Mouse (Mus musculus) left cerebral cortex, postnatal 4 days (tissue): ENCODE data around the gene Chrnb1. TPM values are rescaled to one million over a fixed set of nuclear protein-coding genes. Genes with fewer than 3 reads are reported as not detected.

Source experiments
- DNase-seq: peaks from one replicate; pipeline ENCODE4 v3.0.0-alpha.2; 2022
- intact Hi-C: fragments of 180-260 bp; cut with DNase I; formaldehyde crosslinking; loops from one replicate; pipeline ENCODE4 v1.15.1; 2025
- total RNA-seq, 2 experiments: library from RNA; stranded (reverse); gene quantifications; 2 replicates each; pipeline ENCODE4 v1.2.3; 2021

Gene Chrnb1
- total RNA-seq, 2 experiments from 2014 or later: 0.48 to 1.5 TPM

DNA sequence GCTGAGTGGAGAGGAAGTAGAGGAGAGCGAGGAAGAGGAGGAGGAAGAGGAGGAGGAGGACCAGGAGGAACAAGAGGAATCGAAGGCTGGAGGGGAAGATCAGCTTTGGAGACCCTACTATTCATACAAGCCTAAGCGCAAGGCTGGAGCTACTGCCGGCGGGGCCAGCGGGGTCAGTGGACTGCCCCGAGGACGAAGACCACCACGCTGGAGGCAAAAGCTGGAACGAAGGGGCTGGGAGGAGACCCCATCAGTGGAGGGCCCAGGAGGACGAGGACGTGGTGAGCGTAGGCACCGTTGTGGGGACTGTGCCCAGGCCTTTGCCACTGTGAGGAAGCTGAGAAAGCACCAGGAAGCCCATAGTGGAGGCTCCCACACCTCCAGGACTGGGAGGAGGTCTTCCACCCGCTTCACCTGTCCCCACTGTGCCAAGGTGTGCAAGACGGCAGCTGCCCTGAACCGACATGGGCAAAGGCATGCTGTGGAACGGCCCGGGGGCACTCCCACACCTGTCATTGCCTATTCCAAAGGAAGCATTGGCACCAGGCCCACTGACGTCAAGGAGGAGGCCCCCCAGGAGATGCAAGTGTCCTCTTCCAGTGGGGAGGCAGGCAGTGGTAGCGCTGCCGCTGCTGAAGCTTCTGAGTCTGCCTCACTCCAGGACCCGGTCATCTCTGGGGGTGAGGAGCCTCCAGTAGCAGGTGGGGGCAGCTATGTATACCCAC is 17.3 kb downstream of the Chrnb1 start:
- DNase-seq: no peak
- intact Hi-C loops: no loop called here

DNA sequence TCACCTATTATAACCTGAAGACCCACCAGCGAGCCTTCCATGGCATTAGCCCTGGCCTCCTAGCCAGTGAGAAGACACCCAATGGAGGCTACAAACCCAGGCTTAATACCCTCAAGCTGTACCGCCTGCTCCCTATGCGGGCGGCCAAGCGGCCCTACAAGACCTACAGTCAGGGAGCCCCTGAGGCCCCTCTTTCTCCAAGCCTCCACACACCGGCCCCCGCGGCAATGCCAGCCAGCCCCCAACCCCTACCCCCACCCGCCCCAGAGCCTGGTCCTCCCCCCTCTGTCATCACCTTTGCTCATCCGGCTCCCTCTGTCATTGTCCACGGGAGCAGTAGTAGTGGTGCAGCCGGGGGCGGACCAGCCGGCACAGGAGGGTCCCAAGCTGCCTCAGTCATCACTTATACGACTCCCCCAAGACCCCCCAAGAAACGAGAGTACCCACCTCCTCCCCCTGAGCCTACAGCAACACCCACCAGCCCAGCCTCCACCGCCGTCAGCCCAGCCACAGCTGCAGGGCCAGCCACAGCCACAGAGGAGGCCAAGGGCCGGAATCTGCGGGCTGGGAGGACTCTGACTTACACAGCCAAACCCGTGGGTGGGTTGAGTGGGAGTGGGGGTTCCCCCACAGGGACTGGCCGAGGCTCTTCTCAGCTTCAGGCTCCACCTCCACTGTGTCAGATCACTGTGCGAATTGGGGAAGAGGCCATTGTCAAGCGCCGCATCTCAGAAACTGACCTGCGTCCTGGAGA is 18.1 kb downstream of the Chrnb1 start:
- intact Hi-C loops: no loop called here
- DNase-seq: no peak

DNA sequence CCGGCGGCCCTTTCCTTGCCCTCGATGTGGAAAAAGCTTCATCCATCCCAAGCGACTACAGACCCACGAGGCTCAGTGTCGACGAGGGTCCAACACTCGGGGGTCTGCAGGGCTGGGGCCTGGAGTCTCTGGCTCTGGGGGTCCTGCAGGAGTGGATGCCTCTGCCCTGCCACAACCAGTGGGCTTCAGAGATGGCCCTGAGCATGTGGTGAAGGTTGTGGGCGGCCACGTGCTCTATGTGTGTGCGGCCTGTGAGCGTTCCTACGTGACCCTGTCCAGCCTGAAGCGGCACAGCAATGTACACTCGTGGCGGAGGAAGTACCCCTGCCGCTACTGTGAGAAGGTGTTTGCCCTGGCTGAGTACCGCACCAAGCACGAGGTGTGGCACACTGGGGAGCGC is 19.3 kb downstream of the Chrnb1 start:
- no peak for DNase-seq
- intact Hi-C loops: no loop called here

DNA sequence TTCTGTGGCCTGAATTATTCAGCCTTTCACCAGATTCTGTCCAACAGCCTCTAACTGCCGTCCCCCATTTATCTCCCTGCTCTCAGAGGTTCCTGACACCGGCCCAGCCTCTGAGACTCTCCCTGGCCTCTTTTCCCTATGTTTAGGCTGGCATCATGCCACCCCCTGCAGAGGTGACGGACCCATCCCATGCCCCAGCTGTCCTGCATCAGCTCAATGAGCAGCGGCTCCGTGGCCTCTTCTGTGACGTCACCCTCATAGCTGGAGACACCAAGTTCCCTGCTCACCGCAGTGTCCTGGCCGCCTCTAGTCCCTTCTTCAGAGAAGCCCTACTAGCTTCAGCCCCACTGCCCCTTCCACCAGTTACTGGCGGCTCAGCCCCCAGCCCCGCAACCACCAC is 20.0 kb downstream of the Chrnb1 start:
- intact Hi-C loops: no loop called here
- DNase-seq: peak; percentile 69

DNA sequence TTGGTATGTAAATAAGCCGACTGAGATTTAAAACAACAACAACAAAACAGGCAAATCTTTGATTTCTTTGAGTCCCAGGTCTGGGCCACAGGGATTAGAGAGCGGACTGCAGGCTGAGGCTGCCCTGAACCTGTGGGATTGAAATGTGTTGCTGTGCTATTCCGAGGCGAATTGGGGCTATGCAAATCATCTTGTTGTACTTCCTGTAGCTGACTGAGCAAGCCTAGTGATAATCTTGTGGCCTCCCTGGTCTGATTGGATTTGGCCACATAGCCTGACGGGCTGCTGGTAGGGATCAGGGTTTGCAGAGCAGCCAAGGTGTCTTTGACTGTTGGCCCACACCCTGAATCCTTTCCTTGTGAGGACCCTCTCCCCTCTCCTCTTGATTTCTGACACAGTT is 20.8 kb downstream of the Chrnb1 start:
- DNase-seq: no peak
- intact Hi-C loops: no loop called here

DNA sequence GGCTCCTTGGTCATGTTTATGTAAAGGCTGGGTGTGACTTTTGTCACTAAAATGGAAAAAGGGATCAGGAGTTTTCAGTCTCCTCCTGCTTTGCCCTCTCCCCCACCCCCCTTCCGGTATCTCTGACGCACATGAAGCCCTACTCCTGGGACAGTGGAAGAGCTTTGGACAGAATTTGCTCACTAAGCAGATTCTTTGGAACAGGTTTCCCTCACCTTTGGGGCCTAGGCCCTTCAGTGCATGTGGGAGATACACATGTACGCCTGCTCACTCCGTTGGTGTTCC is 28.2 kb downstream of the Chrnb1 start:
- DNase-seq: no peak
- intact Hi-C loops: no loop called here

DNA sequence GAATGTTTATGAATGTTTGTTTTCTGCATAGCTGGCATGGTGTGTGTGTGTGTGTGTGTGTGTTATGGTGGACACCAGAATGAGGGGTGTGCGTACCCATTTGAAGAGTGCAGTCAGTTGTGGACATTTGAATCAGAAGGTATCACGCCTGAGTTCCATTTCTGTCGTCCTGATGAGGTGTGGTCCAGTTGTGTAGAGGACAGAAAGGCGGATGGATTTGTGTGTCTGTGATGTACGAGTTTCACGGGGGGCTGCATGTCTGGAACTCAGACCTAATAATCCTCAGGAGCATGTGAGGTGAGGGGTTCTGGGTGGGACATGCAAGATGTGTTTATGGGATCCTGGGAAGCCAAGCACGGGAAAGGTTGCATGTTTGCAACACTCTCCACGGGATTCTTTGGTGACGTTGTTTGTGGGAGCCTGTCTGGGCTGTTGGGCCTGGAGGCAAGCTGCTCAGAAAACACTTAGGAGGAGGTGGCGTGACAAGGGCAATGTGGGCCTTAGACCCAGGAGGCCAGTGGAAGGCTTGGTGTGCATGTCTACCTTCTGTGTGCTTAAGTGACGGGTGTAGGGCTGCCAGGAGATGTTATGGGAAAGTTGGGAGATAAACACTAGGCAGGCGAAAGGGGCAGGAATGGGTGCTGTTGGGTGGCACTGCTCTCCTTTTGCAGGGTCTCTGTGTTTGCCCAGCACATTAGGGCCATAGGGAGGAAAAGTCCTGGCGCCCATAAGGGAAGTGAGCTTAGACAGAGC is 28.7 kb downstream of the Chrnb1 start:
- intact Hi-C loops: no loop called here

DNA sequence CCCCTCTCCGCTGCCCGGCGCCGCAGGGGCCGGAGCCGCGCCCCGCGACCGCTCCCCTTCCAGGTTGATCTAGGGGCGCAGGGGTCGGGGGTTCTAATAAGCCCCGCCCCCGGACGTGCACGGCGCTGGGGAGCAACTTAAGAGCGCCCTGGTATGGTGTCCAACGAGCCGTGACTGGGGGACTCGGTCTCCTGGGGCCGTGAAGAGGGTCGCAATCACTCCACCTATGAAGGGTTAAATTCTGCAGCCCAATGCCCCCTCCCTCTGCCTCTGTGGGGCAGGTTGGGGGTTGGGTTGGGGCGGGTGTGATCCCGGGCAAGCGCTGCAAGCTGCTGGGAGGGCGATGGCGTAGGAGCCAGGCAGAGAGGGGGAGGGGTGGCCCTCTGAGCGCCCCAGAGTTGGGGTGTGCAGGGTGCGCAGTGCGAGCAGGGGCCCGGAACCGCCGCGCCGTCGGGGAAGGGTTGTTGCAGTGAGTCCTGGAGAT is 29.6 kb downstream of the Chrnb1 start:
- intact Hi-C loops: no loop called here
- DNase-seq: peak; percentile 73

More for the DNA sequence above, 28.7 kb downstream of the Chrnb1 start:
- no peak for DNase-seq

DNA sequence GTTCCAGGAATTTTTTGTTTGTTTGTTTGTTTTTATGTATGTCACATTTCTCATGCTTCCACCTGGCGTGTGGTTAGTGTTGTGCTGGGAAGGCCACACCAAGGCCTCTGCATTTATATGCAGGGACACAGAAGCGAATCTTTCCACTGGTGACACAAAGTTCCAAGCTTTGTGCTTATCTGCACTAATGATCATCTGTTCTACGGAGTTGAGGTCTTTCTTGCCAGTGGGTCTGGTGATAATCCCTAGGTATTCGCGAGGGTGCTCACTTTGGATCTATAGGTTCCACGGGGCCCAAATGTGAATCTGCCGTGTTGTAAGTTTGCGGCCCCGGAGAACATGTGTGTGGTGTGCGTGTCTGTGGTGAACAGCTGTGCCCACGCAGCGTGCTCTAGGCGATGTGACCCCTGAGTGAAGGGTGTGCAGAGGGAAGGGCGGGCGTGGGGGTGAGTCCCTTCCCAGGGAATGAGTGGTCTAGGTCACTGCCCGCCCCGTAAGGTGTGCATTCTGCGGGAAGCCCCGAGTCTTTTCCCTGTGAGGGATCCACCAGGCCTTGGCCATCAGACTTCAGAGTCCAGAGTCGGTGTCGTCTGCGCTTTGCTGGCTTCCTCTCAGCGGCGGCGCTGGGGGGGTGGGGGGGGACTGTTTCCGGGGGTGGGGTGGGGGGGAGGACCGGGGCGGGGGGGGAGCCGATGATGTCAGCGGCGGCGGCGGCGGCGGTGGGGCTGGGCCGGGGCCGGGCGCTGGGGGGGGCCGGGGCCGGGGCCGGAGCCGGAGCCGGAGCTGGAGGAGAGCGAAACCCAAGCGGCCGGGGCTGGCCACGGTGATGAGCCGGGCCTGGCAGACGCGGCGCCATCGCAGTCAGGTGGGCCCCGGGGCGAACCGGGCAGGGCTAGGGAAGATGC is 30.3 kb downstream of the Chrnb1 start, which contains the start of gene Zbtb4:
TSS of gene Zbtb4 (plus strand) at position 692 of the 905 bp plus-strand sequence.
- intact Hi-C loops: no loop called here
- DNase-seq: peak; percentile 49

DNA sequence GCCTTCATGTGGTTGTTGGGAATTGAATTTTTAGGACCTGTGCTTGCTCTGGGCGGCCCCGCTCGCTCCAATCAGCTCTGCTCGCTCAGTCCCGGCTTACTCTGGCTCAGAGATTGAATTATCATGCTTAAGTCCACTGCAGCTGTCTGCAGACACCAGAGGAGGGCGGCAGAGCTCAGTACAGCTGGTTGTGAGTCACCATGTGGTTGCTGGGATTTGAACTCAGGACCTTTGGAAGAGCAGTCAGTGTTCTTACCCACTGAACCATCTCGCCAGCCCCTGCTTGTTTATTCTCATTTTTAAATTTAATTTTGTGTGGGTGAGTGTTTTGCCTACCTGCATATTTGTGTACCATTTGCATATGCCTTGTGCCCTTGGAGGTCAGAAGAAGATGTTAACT is 32.2 kb downstream of the Chrnb1 start:
- intact Hi-C loops: loop anchor here (5.0 kb wide), 1 partner anchor 39 kb away; the partner anchor contains the start of gene Fgf11
- DNase-seq: no peak

DNA sequence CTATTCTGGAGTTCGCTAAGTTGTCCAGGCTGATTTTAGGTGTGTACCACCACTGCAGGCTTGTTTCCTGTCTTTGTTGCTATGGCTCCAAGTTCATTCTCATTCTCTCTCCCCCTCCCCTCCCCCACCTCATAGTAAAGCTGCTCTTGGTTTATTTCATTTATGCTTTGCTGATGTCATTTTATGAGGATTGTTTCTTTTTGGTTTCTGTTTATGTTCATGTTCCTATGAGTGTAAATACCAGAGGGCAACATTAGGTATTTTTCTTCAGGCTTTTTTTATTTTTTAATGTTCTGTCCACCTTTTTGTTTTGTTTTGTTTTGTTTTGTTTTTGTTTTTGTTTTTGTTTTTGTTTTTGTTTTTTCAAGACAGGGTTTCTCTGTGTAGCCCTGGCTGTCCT is 33.9 kb downstream of the Chrnb1 start, which contains the start of gene Slc35g3:
TSS of gene Slc35g3 (minus strand) at position 101 of the 400 bp plus-strand sequence.
- DNase-seq: no peak
- intact Hi-C loops: loop anchor here (5.0 kb wide), 1 partner anchor 40 kb away; the partner anchor contains the start of gene Fgf11

DNA sequence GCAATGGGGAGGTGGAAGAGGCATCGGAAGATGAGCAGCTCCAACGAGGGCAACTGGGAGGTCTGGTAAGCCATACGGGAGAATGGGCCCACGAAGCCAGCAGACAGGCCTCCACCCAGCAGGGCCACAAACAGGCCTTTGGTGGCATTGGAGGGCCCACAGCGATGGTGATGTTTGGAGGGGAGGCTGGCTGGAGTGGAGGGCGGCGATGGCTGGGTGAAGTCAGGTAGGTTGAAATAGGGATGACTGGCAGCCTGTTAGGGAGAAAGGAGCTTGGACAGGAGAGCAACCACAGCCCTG is 34.9 kb downstream of the Chrnb1 start:
- no peak for DNase-seq
- intact Hi-C loops: loop anchor here (5.0 kb wide), 1 partner anchor 41 kb away; the partner anchor contains the start of gene Fgf11

DNA sequence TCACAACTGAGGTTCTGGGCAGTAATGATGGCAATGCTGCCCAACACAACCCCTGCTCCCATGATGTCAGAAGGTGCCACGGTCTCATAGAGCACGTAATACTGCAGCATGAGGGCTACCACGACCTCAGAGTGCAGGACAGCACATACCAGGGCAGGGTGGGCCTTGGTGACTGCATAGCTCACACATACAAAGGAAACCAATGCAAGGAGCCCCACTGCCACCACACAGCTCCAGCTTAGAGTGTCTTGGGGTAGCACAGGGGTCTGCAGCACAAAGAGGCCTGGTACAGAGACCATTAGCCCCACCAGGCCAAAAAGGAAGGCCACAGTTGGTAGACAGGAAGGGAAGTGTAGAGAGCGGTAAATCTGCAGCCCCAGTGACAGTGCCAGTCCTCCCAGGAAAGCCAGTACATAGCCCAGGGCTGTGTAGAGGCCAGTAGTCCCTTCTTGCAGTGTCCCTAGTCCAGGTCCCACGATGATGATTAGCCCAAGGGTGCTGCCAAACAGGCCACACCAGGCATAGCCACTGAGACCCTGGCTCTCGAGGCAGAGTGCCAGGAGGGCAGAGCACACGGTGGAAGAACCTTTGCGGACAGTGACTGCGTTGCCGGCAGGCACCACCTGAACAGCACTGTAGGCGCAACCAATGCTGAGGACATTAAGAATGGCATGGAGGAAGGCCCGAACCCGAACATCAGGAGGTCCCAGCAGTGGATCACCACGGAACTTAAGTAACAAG is 35.4 kb downstream of the Chrnb1 start:
- DNase-seq: no peak
- intact Hi-C loops: loop anchor here (5.0 kb wide), 1 partner anchor 42 kb away; the partner anchor contains the start of gene Fgf11

DNA sequence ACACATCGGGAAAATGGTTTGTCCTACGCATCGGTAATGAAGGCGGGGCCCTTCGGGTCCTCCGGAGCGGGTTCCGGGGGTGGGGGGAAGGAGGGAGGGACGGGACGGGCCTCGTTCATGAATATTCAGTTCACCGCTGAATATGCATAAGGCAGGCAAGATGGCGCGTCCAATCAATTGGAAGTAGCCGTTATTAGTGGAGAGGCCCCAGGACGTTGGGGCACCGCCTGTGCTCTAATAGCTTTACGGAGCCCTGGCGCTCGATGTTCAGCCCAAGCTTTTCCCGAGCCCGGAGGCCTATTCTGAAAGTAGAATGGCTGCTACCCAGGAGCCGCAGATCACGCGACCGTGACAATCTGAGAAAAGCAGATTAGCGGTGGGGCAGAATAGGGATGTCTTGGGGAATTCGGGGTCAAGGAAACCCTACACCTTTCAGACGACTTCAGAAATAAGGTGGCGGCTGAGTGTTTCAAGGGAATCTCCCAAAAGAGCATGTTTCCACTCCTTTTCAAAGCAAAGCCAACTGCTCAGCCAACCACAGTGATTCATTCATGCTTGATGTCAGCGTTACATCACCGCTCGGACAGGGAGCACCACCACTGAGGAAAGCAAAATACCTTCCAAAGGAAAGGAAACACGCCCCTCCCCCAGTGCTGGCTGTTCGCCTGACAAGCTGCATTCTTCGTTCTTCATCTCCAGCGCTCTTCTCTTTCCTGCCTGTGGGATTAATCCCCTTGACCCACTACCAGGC is 36.6 kb downstream of the Chrnb1 start:
- intact Hi-C loops: loop anchor here (5.0 kb wide), 1 partner anchor 77 kb away; the partner anchor contains the start of gene Senp3
- peak; percentile 94 for DNase-seq

DNA sequence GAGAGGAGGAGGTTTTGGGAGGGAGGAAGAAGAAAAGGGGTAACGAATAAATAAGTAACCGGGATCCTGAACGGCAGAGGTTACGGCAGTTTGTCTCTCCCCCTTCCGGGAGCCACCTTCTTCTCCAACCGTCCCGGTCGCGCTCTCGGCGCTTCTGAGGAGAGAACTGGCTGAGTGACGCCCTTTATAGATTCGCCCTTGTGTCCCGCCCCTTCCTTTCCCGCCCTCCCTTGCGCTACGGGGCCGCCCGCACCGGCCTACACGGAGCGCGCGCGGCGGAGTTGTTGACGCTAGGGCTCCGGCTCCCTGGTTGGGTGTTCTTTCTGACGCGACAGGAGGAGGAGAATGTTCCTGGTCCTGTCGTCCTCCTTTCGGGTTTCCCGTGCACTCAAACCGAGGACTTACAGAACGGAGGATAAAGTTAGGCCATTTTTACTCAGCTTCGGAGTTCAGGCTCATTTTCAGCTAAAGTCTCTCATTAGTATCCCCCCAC is 37.2 kb downstream of the Chrnb1 start, which contains the start of gene Polr2a:
TSS of gene Polr2a (minus strand) at position 160 of the 493 bp plus-strand sequence.
- peak; percentile 98 for DNase-seq
- intact Hi-C loops: loop anchor here (5.0 kb wide), 1 partner anchor 76 kb away; the partner anchor contains the start of gene Senp3

DNA sequence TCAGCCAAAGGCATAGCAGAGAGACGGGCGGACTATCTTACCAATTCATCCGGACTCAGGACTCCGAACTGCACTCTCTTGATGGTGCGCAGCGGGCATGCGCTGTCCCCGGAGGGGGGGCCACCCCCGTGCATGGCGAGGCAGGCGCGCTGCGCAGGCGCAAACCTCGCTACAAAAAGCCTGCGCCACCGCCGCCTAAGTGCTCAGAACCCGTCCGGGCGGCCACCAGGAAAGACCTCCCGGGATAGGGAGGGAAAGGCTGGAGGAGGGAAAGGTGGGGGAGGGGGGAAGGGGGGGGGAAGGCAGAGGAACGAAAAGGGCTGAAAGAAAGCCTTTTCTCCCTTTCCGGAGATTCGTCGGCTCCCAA is 37.7 kb downstream of the Chrnb1 start:
- peak; percentile 97 for DNase-seq
- intact Hi-C loops: loop anchor here (5.0 kb wide), 1 partner anchor 76 kb away; the partner anchor contains the start of gene Senp3

DNA sequence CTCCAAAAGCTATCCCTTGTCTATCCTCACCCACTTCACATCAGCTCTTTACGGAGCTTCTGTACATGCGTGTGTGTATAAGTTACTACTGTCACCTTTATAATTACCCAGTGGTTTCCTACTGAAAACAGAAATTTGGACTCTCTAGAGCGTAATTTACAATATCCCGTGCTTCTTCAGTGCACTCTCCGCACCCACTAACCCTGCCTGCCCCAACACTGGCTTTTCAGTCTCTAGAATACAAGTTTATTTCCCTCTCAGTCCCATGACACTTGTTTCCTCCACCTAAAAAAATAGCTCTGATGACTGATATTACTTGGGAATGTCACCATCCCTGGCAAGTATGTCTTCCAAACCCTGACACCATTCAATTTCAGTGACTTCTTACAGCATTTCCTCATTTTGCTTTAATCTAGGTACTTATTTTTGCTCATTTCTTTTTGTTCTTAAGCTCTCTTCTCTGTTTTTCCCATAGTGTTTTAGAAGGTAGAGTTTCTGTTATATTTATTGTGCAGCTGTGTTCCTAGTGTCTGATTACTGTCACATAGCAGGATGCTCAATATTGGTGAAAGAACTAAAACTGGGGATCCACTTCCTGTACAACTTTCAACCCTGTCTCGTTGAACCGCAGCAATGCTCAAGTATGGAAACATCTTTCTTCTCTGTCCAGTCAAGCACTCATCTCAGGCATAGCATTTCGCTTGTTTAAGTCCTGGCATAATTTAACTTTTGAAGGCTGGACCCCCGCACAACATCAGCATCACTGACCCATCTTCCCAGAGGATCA is 38.2 kb downstream of the Chrnb1 start:
- intact Hi-C loops: loop anchor here (5.0 kb wide), 1 partner anchor 75 kb away; the partner anchor contains the start of gene Senp3
- DNase-seq: no peak
